Mouse (Mus musculus) heart, embryonic 11.5 days (tissue): Measurements from ENCODE around the gene Cpsf3. TPM values are rescaled to one million over a fixed set of nuclear protein-coding genes. Genes with fewer than 3 reads are reported as not detected.

Experiments used
- ATAC-seq: fragments of 200-750 bp; cut with Nextera tagmentation; replicated peaks from 2 replicates; pipeline ENCODE4 v1.8.0; 2017; ENCODE audit warnings: moderate library complexity; ENCODE audit not compliant: insufficient number of reproducible peaks, low FRiP score, low TSS enrichment
- H3K27ac ChIP-seq: fragments of 300-500 bp; sonication (generic); 2 replicates; pipeline ENCODE4 v1.5.1; 2014; ENCODE audit warnings: mild to moderate bottlenecking, low read depth, low read length
- H3K27me3 ChIP-seq: fragments of 300-500 bp; sonication (generic); 2 replicates; pipeline ENCODE4 v1.6.1; 2014; ENCODE audit warnings: mild to moderate bottlenecking, low read length, mixed read lengths; ENCODE audit not compliant: control insufficient read depth, insufficient read depth
- H3K36me3 ChIP-seq: fragments of 300-500 bp; sonication (generic); 2 replicates; pipeline ENCODE4 v1.6.1; 2014; ENCODE audit warnings: mild to moderate bottlenecking, low read length, moderate library complexity, mixed read lengths; ENCODE audit not compliant: control insufficient read depth, insufficient read depth
- H3K4me1 ChIP-seq: fragments of 300-500 bp; sonication (generic); 2 replicates; pipeline ENCODE4 v1.6.1; 2014; ENCODE audit warnings: low read length; ENCODE audit not compliant: control insufficient read depth, insufficient read depth
- H3K4me2 ChIP-seq: fragments of 300-500 bp; sonication (generic); 2 replicates; pipeline ENCODE4 v1.6.1; 2014; ENCODE audit warnings: mild to moderate bottlenecking, moderate library complexity
- H3K4me3 ChIP-seq: fragments of 300-500 bp; sonication (generic); 2 replicates; pipeline ENCODE4 v1.5.1; 2014; ENCODE audit warnings: low read depth, low read length
- H3K9ac ChIP-seq: fragments of 300-500 bp; sonication (generic); 2 replicates; pipeline ENCODE4 v1.6.1; 2014; ENCODE audit warnings: mild to moderate bottlenecking, low read depth, low read length, moderate library complexity
- H3K9me3 ChIP-seq: fragments of 300-500 bp; sonication (generic); replicated peaks from 2 replicates; pipeline ENCODE4 v1.6.1; 2016; ENCODE audit warnings: low read length; ENCODE audit not compliant: control insufficient read depth
- WGBS: fragments of 180-500 bp; shearing (Covaris S2); extraction: QIAGEN DNeasy Blood & Tissue Kit; methylation state at CpG from one replicate; pipeline ENCODE4 v1.1.7; 2014; ENCODE audit not compliant: insufficient replicate concordance; 5-methylcytosine and 5-hydroxymethylcytosine counted together
- polyA plus RNA-seq: library from polyadenylated mRNA; unstranded; fragments of >200 nt; fragmentation: Nextera tagmentation; extraction: Ambion mirVana; gene quantifications from 2 replicates; pipeline ENCODE4 v1.2.1, GENCODE M21; 2014

Cpsf3 gene
- polyA plus RNA-seq, 1 experiment from 2014 or later: 80.7 TPM

DNA sequence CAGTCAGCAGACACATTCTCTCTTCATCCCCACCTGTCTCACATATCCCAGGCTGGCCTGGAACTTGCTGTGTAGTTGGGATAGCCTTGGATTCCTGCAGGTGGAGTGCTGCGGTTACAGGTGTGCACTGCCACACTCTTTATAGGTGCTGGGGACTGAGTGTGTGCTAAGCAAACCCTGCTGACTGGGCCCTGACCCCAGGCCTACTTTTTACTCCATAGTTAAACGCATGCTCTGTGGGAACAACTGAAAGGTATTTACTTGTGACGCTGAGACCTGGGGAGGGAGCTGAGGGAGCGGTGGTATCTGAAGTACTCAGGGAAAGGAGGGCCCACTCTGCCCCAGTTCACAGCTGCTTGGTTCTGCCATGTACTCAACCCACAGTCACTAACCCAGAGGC is 37.1 kb downstream of the Cpsf3 start:
- no peaks in the 10 kb centered on the region for H3K9me3 ChIP-seq
- WGBS: 83% methylated on average over 4 of the region's 4 CpGs

DNA sequence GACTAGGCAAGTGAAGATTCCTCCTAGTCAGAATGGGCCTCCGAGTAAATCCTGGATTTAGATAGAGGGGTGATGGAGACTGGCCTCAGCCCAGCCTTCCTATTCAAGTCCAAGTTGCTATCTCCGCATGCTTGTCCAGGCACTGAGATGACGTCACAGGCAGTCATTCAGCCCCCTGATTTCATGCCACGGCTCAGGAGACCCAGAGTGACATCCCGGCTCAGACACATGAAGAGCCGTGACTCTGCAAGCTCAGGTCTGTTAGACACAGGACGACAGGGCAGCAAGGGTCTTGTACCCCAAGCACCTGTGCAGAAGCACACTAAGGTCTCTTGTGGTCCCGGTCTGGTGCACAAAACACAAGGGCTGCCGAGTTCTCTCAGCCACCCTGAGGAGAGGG is 37.7 kb downstream of the Cpsf3 start:
- no peak overlapping the region for H3K9ac ChIP-seq
- peaks cover 4% of the 10 kb centered on the region for H3K36me3 ChIP-seq
- no peaks in the 10 kb centered on the region for H3K27me3 ChIP-seq
- 79% methylated on average over 9 of the region's 9 CpGs for WGBS
- H3K9me3 ChIP-seq: no peaks in the 10 kb centered on the region
- no peak overlapping the region for H3K27ac ChIP-seq
- ATAC-seq: no peak
- H3K4me2 ChIP-seq: no peak overlapping the region
- no peak overlapping the region for H3K4me3 ChIP-seq
- H3K4me1 ChIP-seq: no peaks in the 10 kb centered on the region

More for the DNA sequence above, 37.1 kb downstream of the Cpsf3 start:
- Histone ChIP-seq H3K27ac (no peak overlapping the region), H3K4me3 (no peak overlapping the region), H3K4me2 (no peak overlapping the region), H3K4me1 (peaks cover under 1% of the 10 kb centered on the region; the same call in 1 of the 2 replicates), H3K36me3 (peaks cover 4% of the 10 kb centered on the region), H3K9ac (no peak overlapping the region), H3K27me3 (no peaks in the 10 kb centered on the region)
- no peak for ATAC-seq

DNA sequence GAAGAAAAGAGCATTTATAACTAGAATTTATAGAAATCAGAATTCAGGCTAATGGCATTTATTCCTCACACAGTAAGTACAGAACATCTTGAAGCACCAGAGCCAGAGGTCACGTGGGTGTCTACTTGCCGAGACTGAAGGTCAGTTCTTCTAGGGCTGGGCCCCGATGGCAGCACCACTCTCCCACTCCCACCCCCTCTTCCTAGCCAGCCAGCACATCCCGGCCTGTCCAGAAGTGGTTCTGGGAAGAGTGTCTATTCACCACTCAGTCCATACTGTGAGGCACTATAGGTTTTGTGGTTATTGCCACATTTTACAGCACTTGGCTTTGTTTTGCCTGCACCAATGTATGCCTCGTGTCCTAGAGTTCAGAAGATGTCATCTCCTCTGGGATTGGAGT is 38.9 kb downstream of the Cpsf3 start:
- no peaks in the 10 kb centered on the region for H3K27me3 ChIP-seq
- no peak overlapping the region for H3K9ac ChIP-seq
- WGBS: 74% methylated on average over 5 of the region's 5 CpGs
- H3K9me3 ChIP-seq: no peaks in the 10 kb centered on the region
- H3K27ac ChIP-seq: no peak overlapping the region
- peaks cover 4% of the 10 kb centered on the region for H3K36me3 ChIP-seq
- H3K4me1 ChIP-seq: no peaks in the 10 kb centered on the region
- no peak overlapping the region for H3K4me2 ChIP-seq
- H3K4me3 ChIP-seq: no peak overlapping the region
- no peak for ATAC-seq

DNA sequence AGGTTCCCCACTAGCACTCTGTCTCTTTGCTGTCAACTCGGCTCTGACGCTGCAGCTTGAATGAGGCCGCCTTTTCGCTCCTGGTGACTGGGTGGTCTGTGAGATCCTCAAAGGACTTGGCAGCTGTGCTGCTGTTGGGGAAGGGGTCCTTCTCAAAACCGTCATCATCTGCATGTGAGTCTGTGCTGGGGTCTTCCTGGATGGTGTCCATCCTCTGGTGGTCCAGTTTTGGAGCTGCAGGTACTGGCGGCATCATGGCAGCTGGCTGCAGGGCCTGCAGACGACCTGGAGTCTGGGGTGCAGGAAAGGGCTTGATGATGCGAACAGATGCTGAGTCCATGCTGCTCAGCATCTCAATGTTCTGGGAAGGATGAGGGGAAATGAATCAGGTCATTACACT is 40.1 kb downstream of the Cpsf3 start:
- no peak overlapping the region for H3K4me2 ChIP-seq
- no peak overlapping the region for H3K27ac ChIP-seq
- H3K9me3 ChIP-seq: no peaks in the 10 kb centered on the region
- ATAC-seq: no peak
- no peaks in the 10 kb centered on the region for H3K27me3 ChIP-seq
- H3K4me1 ChIP-seq: 0 out of 2 replicates have a peak, but pooled peaks cover 2% of the 10 kb centered on the region
- H3K9ac ChIP-seq: no peak overlapping the region
- H3K4me3 ChIP-seq: no peak overlapping the region
- H3K36me3 ChIP-seq: peaks cover 11% of the 10 kb centered on the region
- WGBS: 89% methylated on average over 8 of the region's 8 CpGs

DNA sequence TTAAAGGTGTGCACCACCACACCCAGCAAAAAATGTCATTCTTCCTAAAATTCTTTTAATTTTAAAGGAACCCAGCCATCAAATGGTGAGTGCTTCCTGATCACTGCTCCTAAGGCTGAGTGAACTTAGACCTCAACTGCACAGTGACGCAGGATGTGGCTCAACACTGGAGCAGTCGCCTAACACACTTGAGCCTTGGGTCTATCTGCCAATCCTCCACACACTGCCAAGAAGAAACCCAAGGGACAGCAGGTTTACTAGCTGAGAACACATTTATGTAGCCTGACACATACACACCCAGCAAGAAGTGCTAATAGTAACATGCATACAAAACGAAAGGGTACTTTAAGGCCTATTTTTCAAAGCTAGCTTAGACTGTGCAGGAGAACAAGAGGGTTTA is 41.1 kb downstream of the Cpsf3 start:
- peaks cover 9% of the 10 kb centered on the region for H3K36me3 ChIP-seq
- H3K4me3 ChIP-seq: no peak overlapping the region
- no peak overlapping the region for H3K27ac ChIP-seq
- H3K9ac ChIP-seq: no peak overlapping the region
- 0 out of 2 replicates have a peak, but pooled peaks cover 2% of the 10 kb centered on the region for H3K4me1 ChIP-seq
- H3K27me3 ChIP-seq: no peaks in the 10 kb centered on the region
- no peaks in the 10 kb centered on the region for H3K9me3 ChIP-seq
- H3K4me2 ChIP-seq: no peak overlapping the region
- no peak for ATAC-seq
- WGBS: 92% methylated on average over 3 of the region's 3 CpGs

DNA sequence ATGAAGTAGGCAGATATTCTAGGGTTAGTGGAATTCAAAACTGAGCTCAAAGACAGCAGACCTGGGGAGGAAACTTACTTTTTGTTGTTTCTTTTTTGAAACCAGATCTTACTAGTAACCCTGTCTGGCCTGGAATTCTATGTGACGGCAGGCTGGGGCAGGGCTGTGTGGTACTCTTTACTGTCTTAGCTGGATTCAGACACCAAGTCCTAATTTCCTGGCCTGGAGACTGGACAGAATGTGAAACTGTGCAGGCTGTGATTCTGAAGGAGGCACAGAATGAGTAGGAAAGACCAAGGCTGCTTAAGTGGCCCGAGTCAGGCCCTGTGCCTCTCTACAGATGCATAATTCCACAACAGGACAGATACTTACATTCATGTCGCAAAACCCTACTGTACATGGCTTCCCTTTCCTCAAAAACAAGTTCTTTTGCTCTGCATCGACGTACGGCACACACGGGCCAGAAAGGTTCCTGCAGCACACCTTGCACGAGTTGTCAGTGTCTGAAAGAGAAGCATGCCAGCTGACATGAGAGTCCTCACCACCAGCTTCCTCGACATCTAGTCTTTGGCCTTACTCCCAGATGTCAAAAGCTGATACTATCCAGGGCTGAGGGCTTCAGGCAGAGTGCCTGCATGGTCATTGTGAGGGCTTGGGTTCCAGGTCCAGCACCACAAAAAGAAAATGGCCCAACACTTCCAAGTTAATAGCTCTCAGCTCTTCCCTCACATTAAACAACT is 44.6 kb downstream of the Cpsf3 start:
- ATAC-seq: no peak
- Histone ChIP-seq H3K27me3 (no peaks in the 10 kb centered on the region), H3K4me1 (0 out of 2 replicates have a peak, but pooled peaks cover 2% of the 10 kb centered on the region), H3K27ac (peak overlapping the region; percentile 22; the same call in 1 of the 2 replicates), H3K36me3 (peaks cover 24% of the 10 kb centered on the region), H3K9me3 (no peaks in the 10 kb centered on the region), H3K9ac (no peak overlapping the region), H3K4me3 (no peak overlapping the region), H3K4me2 (no peak overlapping the region)
- WGBS: 83% methylated on average over 9 of the region's 9 CpGs

DNA sequence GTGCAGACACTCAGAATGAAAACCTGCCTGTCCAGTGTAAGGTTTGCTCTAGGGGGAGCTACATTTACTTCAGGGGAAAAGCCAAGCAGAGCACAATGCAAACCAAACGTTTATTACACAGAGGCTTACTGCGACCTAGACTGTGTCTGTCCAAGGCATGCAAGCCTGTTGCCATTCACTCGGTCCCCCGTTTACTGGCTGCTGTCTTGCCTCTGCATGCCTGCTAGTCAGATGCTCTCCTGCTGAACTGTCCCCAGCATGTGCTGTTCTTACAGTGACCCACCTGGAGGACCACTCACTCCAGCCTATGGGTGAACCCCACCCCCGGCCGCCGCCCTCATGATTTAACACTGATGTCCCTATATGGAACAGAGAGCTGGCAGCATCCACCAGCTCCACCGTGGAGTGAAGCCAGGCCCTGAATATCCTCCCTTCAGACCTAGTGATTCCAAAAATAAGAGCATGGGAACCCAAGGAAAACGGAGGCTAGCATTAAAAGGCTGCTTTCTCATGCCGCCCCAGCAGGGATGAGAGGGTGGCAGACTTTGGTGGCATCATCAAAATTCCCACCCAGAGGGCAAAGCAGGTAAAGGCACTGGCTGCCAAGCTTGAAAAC is 45.9 kb downstream of the Cpsf3 start:
- H3K9ac ChIP-seq: no peak overlapping the region
- no peak for ATAC-seq
- H3K9me3 ChIP-seq: no peaks in the 10 kb centered on the region
- no peak overlapping the region for H3K4me2 ChIP-seq
- H3K4me1 ChIP-seq: 0 out of 2 replicates have a peak, but pooled peaks cover 2% of the 10 kb centered on the region
- no peak overlapping the region for H3K4me3 ChIP-seq
- no peaks in the 10 kb centered on the region for H3K27me3 ChIP-seq
- H3K36me3 ChIP-seq: peaks cover 22% of the 10 kb centered on the region
- WGBS: 91% methylated on average over 10 of the region's 10 CpGs
- no peak overlapping the region for H3K27ac ChIP-seq

DNA sequence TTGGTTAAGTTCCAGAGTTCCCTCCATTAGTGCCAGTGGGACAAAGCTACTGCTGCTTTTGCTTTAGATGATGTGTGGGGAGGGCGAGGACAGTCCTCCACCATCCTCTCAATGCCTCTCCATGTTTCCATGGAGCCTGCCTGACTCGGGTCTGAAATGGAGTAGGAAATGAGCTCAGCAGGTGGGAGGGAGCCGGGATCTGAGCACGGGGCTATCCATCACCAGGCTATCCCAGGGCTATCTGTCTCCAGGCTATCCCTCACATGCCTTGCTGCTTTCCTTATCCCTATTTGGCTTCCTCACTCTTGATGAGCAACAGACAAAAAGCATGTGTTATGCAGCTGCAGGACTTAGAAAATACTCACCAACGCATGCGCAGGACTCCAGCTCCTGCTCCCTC is 46.5 kb downstream of the Cpsf3 start:
- ATAC-seq: no peak
- Histone ChIP-seq H3K4me2 (no peak overlapping the region), H3K36me3 (peaks cover 22% of the 10 kb centered on the region), H3K9ac (no peak overlapping the region), H3K27ac (no peak overlapping the region), H3K4me3 (no peak overlapping the region), H3K4me1 (0 out of 2 replicates have a peak, but pooled peaks cover 2% of the 10 kb centered on the region), H3K9me3 (no peaks in the 10 kb centered on the region), H3K27me3 (no peaks in the 10 kb centered on the region)
- 82% methylated on average over 6 of the region's 6 CpGs for WGBS
